Mouse (Mus musculus): ENCODE measurements around the gene Apopt1.

The Apopt1 gene

GRCm38 (mm10) chr12:111680661-111681060 lies 32.4 kb upstream of the Apopt1 start:
- DNase-seq (ENCODE audit: extremely low spot score, low spot score): no peak

- no peak for DNase-seq (ENCODE audit: extremely low spot score, low spot score)
Observed at GRCm38 (mm10) chr12:111681305-111681704, 31.8 kb upstream of the Apopt1 start.

DNA sequence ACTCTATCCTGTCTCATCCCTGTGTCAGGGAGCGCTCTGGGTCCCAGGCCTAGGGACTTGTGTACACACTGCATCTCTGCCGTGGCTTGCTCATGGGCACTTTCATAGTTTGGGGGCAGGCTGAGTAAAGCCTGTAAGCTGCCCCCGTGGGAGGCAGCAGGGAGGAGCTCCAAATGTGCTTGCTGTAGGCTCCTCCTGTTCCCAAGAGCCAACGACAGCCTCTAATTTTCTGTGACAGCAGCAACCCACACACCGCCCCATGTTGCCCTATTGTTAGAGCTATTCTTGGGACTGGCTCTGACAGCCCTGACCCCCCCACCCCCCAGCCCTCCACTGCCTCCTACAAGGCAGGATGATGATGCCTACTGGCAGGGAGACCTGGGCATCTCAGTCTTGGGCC lies 31.1 kb upstream of the Apopt1 start:
- DNase-seq (ENCODE audit: extremely low spot score, low spot score): no peak

- no peak for DNase-seq (ENCODE audit: extremely low spot score, low spot score)
Observed at GRCm38 (mm10) chr12:111682806-111683205, 30.3 kb upstream of the Apopt1 start.

DNA sequence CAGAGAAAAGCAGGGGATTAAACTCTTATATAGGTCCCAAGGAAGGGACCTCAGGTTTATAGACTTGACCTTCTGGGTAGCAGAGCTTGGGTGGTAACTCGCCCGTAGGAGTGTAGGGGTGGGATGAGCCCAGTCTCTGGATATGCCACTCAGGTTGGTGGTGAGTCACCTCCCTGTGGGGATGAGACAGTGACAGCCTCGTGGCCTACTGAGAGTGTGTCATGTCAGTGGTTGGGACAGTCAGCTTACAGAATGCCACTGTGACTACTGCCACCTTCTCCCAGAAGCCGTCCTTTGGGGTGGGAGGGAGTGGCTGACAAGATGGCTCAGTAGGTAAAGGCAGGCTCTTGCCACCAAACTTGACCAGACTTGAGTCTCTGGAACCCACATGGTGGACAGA lies 26.7 kb upstream of the Apopt1 start:
- no peak for DNase-seq (ENCODE audit: extremely low spot score, low spot score)

DNA sequence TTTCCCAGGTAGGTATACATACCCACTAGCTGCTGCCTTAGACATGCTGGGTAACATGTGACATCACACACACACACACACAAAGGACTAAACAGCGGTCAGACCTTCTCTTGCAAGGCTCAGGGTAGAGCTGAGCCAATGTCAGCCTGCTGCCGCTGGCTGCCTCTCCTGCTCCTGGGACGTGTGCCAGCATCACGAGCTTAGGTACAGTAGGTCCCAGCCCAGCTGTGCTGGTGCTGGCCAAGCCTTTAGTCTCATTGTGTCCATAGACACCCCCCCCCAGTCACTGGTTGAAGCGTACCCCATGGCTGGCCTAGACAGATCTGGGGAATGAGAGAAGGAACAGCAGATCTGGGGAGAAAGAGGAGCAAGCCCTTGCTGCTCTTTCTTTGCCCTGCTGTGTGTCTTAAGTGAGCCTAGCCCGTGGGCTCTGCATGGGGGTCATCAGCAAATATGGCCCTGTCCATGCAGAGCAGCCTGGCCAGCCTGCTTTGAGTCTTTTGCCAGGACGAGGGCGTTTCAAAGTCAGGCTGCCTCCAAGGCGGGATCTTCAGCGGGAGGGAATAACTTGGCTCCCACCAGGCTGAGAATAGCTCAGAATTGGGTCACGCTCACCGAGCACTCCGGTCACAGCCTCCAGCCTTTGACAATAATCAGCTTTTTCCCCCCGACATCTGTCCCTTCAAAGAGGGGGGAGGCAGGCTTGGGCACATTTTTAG lies 25.6 kb upstream of the Apopt1 start:
- no peak for DNase-seq (ENCODE audit: extremely low spot score, low spot score)

- no peak for DNase-seq (ENCODE audit: extremely low spot score, low spot score)
Observed at GRCm38 (mm10) chr12:111688069-111688428, 25.0 kb upstream of the Apopt1 start.

DNA sequence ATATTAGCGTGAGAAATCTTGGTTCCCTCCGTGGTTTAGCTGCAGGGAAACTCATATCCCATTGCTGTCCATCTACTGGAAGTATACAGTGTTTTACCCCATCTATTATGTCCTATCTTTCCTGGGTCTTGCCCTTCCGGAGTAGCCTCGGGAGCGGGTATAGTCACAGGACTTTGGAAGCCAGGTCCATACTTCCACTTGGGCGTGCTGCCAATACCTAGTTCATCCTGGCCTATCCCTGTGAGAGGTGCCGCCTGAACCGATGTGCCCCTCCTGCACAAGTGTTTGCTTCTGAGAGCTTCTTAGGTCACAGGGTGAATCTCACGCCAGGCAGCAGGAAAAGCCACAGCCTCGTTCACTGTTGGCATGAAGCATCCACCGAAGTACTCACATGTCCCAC lies 23.6 kb upstream of the Apopt1 start:
- no peak for DNase-seq (ENCODE audit: extremely low spot score, low spot score)

- peak; percentile 71 for DNase-seq (ENCODE audit: extremely low spot score, low spot score)
Observed at GRCm38 (mm10) chr12:111691346-111691872, 21.7 kb upstream of the Apopt1 start.

DNA sequence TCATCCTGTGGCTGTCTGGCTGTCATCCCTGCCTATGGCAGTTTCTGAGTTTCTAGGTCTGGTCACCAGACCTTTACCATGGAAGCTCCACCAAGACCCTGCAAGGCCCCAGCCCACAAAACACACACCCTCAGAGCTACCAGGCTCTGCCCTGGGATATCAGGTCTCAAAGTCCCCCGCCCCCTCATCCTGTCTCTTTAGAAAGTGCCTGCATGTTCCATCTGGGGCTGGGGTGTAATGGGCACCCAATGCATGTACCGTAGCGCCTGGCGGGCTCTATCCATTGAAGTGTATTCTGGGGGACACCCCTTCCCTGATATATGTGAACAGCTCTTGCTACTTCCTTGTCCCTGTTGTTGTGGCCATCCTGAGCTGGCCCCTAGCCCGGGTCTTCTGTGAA lies 20.2 kb upstream of the Apopt1 start:
- DNase-seq (ENCODE audit: extremely low spot score, low spot score): peak; percentile 33

DNA sequence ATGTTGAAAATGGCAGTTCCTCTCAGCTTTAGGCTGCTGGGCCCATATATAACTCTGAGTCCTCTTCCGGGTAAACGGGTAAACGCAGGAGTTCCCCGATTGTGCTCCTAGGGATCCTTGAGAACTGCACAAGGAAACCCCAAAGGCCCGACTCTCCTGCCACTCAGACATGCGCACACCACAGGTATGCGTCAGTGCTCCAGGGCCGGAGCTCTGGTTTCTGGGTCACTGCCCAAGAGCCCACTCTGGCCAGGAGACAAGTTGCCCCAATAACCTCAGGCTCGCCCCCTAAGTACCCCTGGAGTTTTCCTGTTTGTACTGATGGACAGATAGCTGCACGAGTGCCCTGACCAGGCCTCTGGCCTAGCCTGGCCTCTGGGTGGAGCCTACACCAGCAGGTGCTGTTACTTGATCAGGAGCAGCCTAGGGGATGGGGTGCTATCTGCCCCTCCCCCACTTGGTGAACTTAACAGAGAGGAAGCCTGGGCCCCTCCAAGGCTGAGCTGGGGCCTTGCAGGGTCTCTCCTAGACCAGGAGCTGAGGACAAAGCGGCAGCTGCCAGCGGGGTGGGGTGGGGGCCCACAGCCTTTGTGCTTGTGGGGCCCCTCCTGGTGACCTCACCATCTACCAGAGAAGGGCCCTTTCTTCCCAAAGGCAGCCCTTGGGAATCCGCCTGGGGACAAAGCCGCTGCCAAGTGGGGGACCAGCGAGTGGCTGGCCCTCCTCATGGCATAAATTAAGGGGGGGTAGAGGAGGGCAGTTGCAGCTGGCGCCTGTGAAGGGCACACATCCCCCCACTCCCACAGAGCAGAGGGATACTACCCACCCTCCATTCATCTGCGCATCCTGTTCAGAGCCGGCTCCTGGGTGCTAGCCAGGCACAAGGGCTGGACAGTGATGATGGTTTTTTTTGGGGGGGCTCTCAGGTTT lies 19.5 kb upstream of the Apopt1 start:
- peak; percentile 85 for DNase-seq (ENCODE audit: extremely low spot score, low spot score)

DNA sequence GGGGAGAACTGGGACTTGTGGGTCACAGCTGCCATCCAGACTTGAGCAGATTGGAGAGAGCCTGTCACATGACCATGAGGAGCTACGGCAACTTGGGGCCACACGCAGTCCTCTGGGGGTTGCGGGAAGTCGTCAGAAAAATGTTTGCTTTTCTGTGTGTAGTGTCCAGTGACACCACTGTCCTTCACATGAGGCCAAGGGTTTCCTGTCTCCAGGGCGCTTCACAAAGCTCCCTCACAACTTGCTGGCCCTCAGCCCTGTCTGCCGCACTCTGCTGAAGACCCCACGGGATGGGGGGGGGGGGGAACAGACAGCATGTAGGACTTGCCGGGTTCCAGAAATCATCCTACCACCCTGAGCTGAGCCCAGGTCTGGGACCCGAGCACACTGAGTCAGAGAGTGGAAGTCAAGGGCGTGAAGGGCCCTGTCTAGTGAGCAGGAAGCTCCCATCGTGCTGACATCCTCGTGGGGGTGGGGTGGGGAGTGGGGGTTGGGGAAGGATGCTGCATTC lies 18.7 kb upstream of the Apopt1 start:
- peak; percentile 58 for DNase-seq (ENCODE audit: extremely low spot score, low spot score)

DNA sequence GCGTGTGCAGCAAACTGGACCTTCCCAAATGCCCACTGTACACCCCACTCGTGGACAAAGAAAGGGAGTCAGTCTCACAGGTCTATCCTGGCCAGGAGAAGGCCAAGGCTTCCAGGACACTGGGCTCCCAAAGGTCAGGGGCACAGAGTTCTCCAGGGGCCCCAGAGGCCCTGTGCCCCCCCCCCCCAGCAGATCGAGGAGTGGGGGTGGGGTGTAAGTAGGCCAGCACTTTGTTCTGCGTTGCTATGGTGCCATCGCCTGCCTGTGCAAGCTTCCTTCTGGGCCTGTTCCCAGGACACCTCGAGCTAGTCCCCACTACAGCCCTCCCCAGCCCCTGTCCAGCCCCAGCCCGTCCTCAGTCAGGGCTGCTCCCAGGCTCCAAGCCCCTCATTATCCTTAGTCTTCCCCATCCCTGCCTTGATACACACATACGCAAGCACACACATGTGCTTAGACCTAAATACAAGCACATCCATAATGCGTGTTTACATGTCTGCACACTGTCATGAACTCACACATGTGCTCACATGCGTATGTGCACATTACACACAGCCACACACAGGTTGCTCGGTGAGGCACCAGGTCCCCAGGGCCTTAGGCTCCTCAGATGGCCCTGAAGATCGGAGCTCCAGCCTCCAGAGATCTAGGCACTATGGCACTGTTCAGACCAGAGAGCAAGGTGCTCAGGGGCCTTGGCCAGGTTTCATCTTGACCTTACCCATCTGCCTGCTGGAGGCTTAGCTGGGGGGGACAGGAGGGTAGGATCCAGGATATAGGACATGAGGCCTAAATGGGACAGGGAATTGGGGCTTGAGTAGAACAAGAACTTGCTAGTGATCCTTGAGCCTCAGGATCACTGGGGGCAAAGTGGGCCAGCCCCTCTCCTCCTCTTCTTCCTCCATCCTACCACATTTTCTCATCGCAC lies 17.9 kb upstream of the Apopt1 start:
- DNase-seq (ENCODE audit: extremely low spot score, low spot score): peak; percentile 61

DNA sequence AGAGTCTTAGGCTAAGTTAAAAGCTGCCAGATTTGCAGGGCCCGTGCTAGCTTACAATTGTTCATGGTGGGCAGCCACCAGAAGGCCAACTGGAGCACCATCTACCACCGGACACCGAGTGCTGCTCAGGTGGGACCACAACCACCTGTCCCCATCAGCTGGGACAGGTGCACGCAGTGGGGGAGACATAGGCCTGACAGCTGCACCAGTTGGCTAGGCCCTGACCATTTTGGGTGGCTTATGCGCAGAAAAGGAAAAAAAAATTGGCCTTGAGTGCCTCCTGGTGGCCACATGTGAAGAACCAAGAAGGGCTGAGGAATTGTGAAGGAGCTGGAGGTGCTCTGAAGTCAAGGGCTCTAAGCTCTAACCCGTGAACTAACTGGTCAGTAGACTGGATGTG lies 16.8 kb upstream of the Apopt1 start:
- DNase-seq (ENCODE audit: extremely low spot score, low spot score): peak; percentile 78

GRCm38 (mm10) chr12:111697708-111698107 lies 15.4 kb upstream of the Apopt1 start:
- DNase-seq (ENCODE audit: extremely low spot score, low spot score): no peak

GRCm38 (mm10) chr12:111698346-111698913 lies 14.6 kb upstream of the Apopt1 start:
- DNase-seq (ENCODE audit: extremely low spot score, low spot score): no peak

GRCm38 (mm10) chr12:111699542-111699941 lies 13.5 kb upstream of the Apopt1 start:
- DNase-seq (ENCODE audit: extremely low spot score, low spot score): no peak

DNA sequence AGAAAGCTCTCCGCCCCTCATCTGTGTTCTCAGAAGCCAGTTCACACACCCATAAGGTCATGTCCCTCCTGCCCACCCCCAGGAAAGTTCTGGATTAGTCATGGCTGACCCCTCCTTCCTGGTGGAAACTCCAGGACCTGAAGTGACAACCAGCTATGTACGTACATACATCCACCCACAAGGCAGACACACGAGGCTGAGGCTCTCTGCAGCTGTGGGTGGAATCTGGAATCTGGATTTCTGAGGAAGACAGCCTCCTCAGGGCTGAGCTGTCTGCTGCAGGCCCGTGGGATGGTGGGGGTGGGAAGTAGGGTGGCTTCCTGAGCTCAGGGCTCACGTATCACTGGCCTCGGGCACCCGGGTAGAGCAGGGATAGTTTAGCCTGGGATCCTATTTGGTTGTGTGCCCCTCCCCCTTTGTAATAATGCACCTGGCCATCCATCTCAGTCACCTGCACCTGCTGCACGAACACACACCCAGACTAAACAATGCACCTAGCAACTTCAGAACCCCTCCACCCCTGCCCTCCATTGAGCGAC lies 12.1 kb upstream of the Apopt1 start:
- no peak for DNase-seq (ENCODE audit: extremely low spot score, low spot score)

- no peak for DNase-seq (ENCODE audit: extremely low spot score, low spot score)
Observed at GRCm38 (mm10) chr12:111703301-111703700, 9.8 kb upstream of the Apopt1 start.

DNA sequence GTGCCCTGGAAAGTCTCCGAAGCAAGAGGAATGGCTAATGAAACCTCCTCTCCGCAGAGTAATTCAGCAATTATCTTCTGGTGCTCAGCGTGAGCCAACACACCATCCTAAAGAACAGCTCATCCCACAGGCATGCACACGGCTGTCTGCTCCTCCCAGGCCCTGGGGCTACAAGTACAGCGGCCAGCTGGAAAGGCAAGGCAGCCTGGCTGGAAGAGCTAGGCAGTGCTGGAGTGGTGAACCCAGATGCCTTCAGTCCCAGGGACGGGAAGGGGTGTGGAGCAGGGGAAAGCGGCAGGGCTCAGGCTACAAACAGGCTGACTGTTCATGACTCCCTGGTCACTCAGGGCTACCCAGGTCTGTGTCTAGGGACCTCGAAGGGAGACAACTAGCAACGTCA lies 8.5 kb upstream of the Apopt1 start:
- DNase-seq (ENCODE audit: extremely low spot score, low spot score): no peak

Measured in neural tube, embryonic 10.5 days (tissue).